Mouse (Mus musculus): ENCODE measurements at regions not wholly inside any gene's neighbourhood (a gene's known extent, or its start where the extent isn't known, plus 50 kb on each side); places are given as distances from the start of the nearest gene placed in this dataset.

DNA sequence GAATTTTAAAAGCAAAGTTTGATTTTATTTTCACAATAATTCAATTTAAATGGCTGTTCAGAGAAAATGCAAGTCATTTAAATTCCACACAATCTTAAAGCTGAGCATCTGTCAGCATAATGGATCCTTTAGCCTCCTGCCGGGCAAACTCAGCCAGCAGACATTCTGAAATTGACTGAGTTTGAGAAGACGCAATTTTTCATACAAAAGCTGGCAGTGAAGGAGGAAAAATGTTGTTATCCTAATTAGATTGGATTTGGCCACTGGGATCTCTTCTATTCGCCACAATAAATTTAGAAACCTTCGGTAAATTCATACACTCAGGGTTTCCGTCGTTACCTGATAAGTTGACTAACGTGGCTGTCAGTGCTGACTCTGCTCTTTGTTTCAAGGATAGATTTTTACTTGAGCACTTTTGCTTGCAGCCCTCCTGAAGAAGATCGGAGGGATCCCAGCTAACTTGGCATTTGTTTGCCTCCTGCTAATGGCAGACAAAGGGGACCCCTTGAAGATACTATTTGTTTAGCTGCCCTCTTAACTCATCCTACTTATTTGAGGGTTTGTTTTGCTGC lies 244.9 kb upstream of the Fsip2 start:
- peak; percentile 7 for DNase-seq (ENCODE audit: low spot score)

GRCm38 (mm10) chr2:82701851-82702250 lies 241.6 kb upstream of the Fsip2 start:
- DNase-seq (ENCODE audit: low spot score), result no peak

DNA sequence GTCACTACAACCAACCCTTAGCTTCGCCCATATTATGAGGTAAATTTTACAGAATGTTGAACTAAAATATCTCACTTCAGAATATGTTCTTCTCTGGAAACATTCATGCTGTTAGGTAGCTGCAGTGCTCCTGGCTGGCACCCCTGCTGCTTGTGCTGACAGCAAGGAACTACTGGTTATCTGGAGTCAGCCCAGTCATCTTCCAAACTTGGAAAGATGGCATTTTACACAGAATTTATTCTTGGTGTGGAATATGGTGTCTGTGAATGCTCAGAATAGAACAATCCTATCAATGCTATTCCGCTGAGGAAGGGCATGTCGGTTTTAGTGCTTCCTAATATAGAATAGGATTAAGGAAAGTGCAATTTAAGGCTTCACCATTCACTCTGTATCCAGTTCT lies 227.7 kb upstream of the Fsip2 start:
- DNase-seq (ENCODE audit: low spot score), result no peak
